Mouse (Mus musculus) MEL-GATA-1-ER (cell line): ENCODE results near the gene Hspb2.

ENCODE experiments used
- DNase-seq: peaks from one replicate; pipeline ENCODE4 v3.0.0-alpha.2; 2012; ENCODE audit warnings: low read depth; ENCODE audit errors: extremely low read depth

Hspb2 gene

GRCm38 (mm10) chr9:50714188-50714587 is 38.0 kb downstream of the Hspb2 start:
- no peak for DNase-seq

- no peak for DNase-seq
Measured at GRCm38 (mm10) chr9:50711337-50711736, 40.8 kb downstream of the Hspb2 start.

DNA sequence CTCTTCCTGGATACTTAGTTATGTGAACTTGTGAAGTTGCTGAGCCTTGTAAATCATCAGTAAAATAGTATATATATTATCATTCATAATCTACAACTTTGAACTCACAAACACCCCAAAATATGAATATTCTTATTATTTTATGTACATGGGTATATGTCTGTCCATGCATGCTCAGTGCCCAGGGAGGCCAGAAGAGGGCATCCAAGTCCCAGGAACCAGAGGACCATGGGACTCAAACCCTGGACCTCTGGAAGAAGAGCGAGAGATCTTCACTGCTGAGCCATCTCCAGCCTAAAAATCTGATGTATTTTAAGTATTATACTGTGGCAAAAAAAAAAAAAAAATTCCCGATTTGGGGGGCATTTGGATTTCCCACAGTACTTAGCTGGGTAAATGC is 43.0 kb downstream of the Hspb2 start:
- no peak for DNase-seq

DNA sequence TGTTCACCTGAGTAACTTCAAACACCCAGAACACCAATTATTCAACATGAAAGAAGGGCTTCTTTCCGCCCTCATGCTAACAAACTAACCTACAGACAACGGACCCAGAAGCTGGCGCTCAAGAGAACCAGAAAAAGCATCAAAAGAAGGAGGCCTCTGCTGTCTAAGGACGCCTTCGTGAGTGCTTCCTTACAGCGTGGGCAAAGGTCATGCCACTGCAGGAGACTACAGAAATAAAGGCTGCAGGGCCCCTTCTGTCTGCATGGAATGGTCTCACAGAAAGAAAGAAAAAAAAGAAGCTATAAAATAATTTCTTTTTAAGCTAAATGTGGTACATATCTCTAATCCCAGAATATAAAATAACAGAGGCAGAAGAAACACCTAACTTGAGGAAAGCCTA is 47.2 kb downstream of the Hspb2 start:
- no peak for DNase-seq
